In the genomic region with DNA sequence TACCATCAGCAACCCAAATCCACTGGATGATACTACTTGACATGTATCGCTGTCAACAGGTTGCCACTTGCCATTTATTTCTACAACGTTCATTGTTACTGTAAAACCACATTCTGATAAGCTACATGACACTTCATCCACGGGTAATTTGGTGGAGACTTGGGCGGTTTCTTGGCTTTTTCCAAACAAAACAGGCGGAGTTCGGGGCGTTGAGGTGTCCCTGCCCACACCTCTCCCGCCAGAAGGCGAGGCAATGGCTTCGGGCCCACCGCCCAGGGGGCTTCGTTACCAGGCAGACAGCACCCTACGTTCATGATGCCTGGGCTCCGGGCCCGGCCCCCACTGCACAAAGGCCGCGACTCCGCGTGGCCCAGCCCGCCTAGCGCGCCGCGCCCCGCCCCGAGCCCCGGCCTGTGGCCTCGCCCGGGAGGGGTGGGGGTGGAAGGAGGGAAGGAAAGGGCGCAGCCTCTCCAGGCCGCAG, we compare ENCODE assay signal across 8 mouse cellular contexts. TPM values are rescaled to one million over a fixed set of nuclear protein-coding genes. Genes with fewer than 3 reads are reported as not detected.
DNase-seq lines count a peak whose midpoint lies in the region; ATAC-seq lines count a peak whose summit lies in the region.

No protein-coding gene starts in this region.

- peak overlapping the region; percentile 97 for H3K4me3 ChIP-seq in heart, embryonic 10.5 days
- peak overlapping the region; percentile 93 for H3K4me3 ChIP-seq in forebrain, embryonic 14.5 days (ENCODE audit: low read depth, low read length)
- H3K4me3 ChIP-seq in limb, embryonic 10.5 days, result peak overlapping the region; percentile 93

- 2% methylated on average over 30 of the region's 31 CpGs for WGBS in heart, embryonic 10.5 days
- WGBS in forebrain, embryonic 14.5 days, result 1% methylated on average over 29 of the region's 31 CpGs
- under 1% methylated on average over 31 of the region's 31 CpGs for WGBS in limb, embryonic 10.5 days

- no peaks in the 10 kb centered on the region for H3K27me3 ChIP-seq in heart, embryonic 10.5 days (ENCODE audit: insufficient read depth, poor library complexity, severe bottlenecking)
- no peaks in the 10 kb centered on the region for H3K27me3 ChIP-seq in forebrain, embryonic 14.5 days (replicated peaks; ENCODE audit: control insufficient read depth, insufficient read depth, low read length)
- H3K27me3 ChIP-seq in limb, embryonic 10.5 days (ENCODE audit: low read depth, poor library complexity, severe bottlenecking), result no peaks in the 10 kb centered on the region

- H3K27ac ChIP-seq in heart, embryonic 10.5 days, result peak overlapping the region; percentile 99
- peak overlapping the region; percentile 85 for H3K27ac ChIP-seq in forebrain, embryonic 14.5 days (ENCODE audit: low read depth, low read length)
- peak overlapping the region; percentile 98 for H3K27ac ChIP-seq in limb, embryonic 10.5 days

- peaks cover 30% of the 10 kb centered on the region for H3K4me1 ChIP-seq in heart, embryonic 10.5 days
- H3K4me1 ChIP-seq in forebrain, embryonic 14.5 days (ENCODE audit: control insufficient read depth, insufficient read depth, low read length), result peaks cover 22% of the 10 kb centered on the region
- peaks cover 22% of the 10 kb centered on the region for H3K4me1 ChIP-seq in limb, embryonic 10.5 days

- no peak for DNase-seq in heart, embryonic 10.5 days (ENCODE audit: low spot score)
- no peak for DNase-seq in heart, postnatal 25 days (ENCODE audit: low spot score)
- DNase-seq in urinary bladder, postnatal 14 days (ENCODE audit: low spot score), result peak; percentile 80
- DNase-seq in urinary bladder, postnatal 36 days (ENCODE audit: low spot score in 2 of 2), result no peak
- DNase-seq in forebrain, embryonic 14.5 days (ENCODE audit: low spot score), result peak; percentile 63
- no peak for DNase-seq in limb, embryonic 10.5 days (ENCODE audit: low spot score)
- no peak for DNase-seq in cerebellum, postnatal 25 days

- intact Hi-C loops in heart, postnatal 25 days (cut with DNase I), result loop anchor here (5.0 to 10.0 kb wide), 2 partner anchors 36 to 126 kb away; no protein-coding TSS in a partner anchor

- peak overlapping the region; percentile 97 for H3K9ac ChIP-seq in forebrain, embryonic 14.5 days (ENCODE audit: low read length)

- no peaks in the 10 kb centered on the region for H3K9me3 ChIP-seq in heart, embryonic 10.5 days
- no peaks in the 10 kb centered on the region for H3K9me3 ChIP-seq in forebrain, embryonic 14.5 days (replicated peaks; ENCODE audit: control insufficient read depth, low read length)
- no peaks in the 10 kb centered on the region for H3K9me3 ChIP-seq in limb, embryonic 10.5 days (replicated peaks)

- peak overlapping the region; percentile 75 for H3K4me2 ChIP-seq in forebrain, embryonic 14.5 days (ENCODE audit: low read length)

- ATAC-seq in forebrain, embryonic 14.5 days, result peak; percentile 81
- ATAC-seq in megakaryocyte-erythroid progenitor cell, adult 5-6 weeks (replicated peaks; ENCODE audit: low FRiP score, low TSS enrichment, poor library complexity, severe bottlenecking), result peak; percentile 50

- peaks cover 32% of the 10 kb centered on the region for H3K36me3 ChIP-seq in heart, embryonic 10.5 days
- peaks cover 31% of the 10 kb centered on the region for H3K36me3 ChIP-seq in forebrain, embryonic 14.5 days (ENCODE audit: control insufficient read depth, insufficient read depth, low read length)
- H3K36me3 ChIP-seq in limb, embryonic 10.5 days, result peaks cover 46% of the 10 kb centered on the region

RNA-seq across cellular contexts. Expression of a gene that starts 0.4 kb away (rescaled TPM):
- polyA plus RNA-seq in heart, embryonic 10.5 days (2016; fragmentation: Nextera tagmentation; extraction: Ambion mirVana), result 25.4 and 30.0 TPM in 2 replicates
- 10 to 100 TPM; 13.8 to 15.4 TPM for total RNA-seq in heart, postnatal 25 days (2021)
- polyA plus RNA-seq in forebrain, embryonic 14.5 days (2014; fragmentation: Nextera tagmentation; extraction: Ambion mirVana), result 26.3 and 31.3 TPM in 2 replicates
- polyA plus RNA-seq in limb, embryonic 10.5 days (2016; fragmentation: Nextera tagmentation; extraction: Ambion mirVana), result 46.5 and 51.3 TPM in 2 replicates
- total RNA-seq in megakaryocyte-erythroid progenitor cell, adult 5-6 weeks (2014; fragmentation: Nextera tagmentation), result 77.7 and 78.5 TPM in 2 replicates
- 47.5 and 78.3 TPM in 2 replicates for total RNA-seq in megakaryocyte-erythroid progenitor cell, adult 5-6 weeks (2017)

RNA-seq across cellular contexts. Expression of a gene that starts 30.5 kb away (rescaled TPM):
- polyA plus RNA-seq in heart, embryonic 10.5 days (2016; fragmentation: Nextera tagmentation; extraction: Ambion mirVana), result 1.4 and 4.0 TPM in 2 replicates
- total RNA-seq in heart, postnatal 25 days (2021), result not detected
- 1.8 TPM in 1 of 2 replicates, not detected in the other for polyA plus RNA-seq in forebrain, embryonic 14.5 days (2014; fragmentation: Nextera tagmentation; extraction: Ambion mirVana)
- polyA plus RNA-seq in limb, embryonic 10.5 days (2016; fragmentation: Nextera tagmentation; extraction: Ambion mirVana), result 2.5 TPM in 1 of 2 replicates, not detected in the other
- total RNA-seq in megakaryocyte-erythroid progenitor cell, adult 5-6 weeks (2014; fragmentation: Nextera tagmentation), result not detected in 2 replicates
- total RNA-seq in megakaryocyte-erythroid progenitor cell, adult 5-6 weeks (2017), result 0.47 TPM in 1 of 2 replicates, not detected in the other

RNA-seq across cellular contexts. Expression of a gene that starts 40.1 kb away (rescaled TPM):
- polyA plus RNA-seq in heart, embryonic 10.5 days (2016; fragmentation: Nextera tagmentation; extraction: Ambion mirVana), result 601 and 873 TPM in 2 replicates
- total RNA-seq in heart, postnatal 25 days (2021), result 10 to 100 TPM; 42.7 to 43.0 TPM
- polyA plus RNA-seq in forebrain, embryonic 14.5 days (2014; fragmentation: Nextera tagmentation; extraction: Ambion mirVana), result 527 and 537 TPM in 2 replicates
- polyA plus RNA-seq in limb, embryonic 10.5 days (2016; fragmentation: Nextera tagmentation; extraction: Ambion mirVana), result 1,185 and 1,368 TPM in 2 replicates
- 485 and 544 TPM in 2 replicates for total RNA-seq in megakaryocyte-erythroid progenitor cell, adult 5-6 weeks (2014; fragmentation: Nextera tagmentation)
- 572 and 765 TPM in 2 replicates for total RNA-seq in megakaryocyte-erythroid progenitor cell, adult 5-6 weeks (2017)

RNA-seq across cellular contexts. Expression of a gene that starts 40.1 kb away (rescaled TPM):
- 83.3 and 111 TPM in 2 replicates for polyA plus RNA-seq in heart, embryonic 10.5 days (2016; fragmentation: Nextera tagmentation; extraction: Ambion mirVana)
- total RNA-seq in heart, postnatal 25 days (2021), result 10 to 100 TPM; 21.5 to 22.5 TPM
- polyA plus RNA-seq in forebrain, embryonic 14.5 days (2014; fragmentation: Nextera tagmentation; extraction: Ambion mirVana), result 95.0 and 95.4 TPM in 2 replicates
- 118 and 122 TPM in 2 replicates for polyA plus RNA-seq in limb, embryonic 10.5 days (2016; fragmentation: Nextera tagmentation; extraction: Ambion mirVana)
- total RNA-seq in megakaryocyte-erythroid progenitor cell, adult 5-6 weeks (2014; fragmentation: Nextera tagmentation), result 162 and 237 TPM in 2 replicates
- total RNA-seq in megakaryocyte-erythroid progenitor cell, adult 5-6 weeks (2017), result 56.6 and 73.7 TPM in 2 replicates

RNA-seq across cellular contexts. Expression of a gene that starts 53.7 kb away (rescaled TPM):
- polyA plus RNA-seq in heart, embryonic 10.5 days (2016; fragmentation: Nextera tagmentation; extraction: Ambion mirVana), result 21.2 and 27.5 TPM in 2 replicates
- 10 to 100 TPM; 22.4 to 24.1 TPM for total RNA-seq in heart, postnatal 25 days (2021)
- 5.9 and 10.2 TPM in 2 replicates for polyA plus RNA-seq in forebrain, embryonic 14.5 days (2014; fragmentation: Nextera tagmentation; extraction: Ambion mirVana)
- polyA plus RNA-seq in limb, embryonic 10.5 days (2016; fragmentation: Nextera tagmentation; extraction: Ambion mirVana), result 14.1 and 16.7 TPM in 2 replicates
- 3.1 and 4.8 TPM in 2 replicates for total RNA-seq in megakaryocyte-erythroid progenitor cell, adult 5-6 weeks (2014; fragmentation: Nextera tagmentation)
- total RNA-seq in megakaryocyte-erythroid progenitor cell, adult 5-6 weeks (2017), result 0.56 and 4.5 TPM in 2 replicates

Comparison
In these comparisons a context has a peak if more than half of its experiments do, and no peak if none do; other contexts are left out.
1. DNase-seq: peak in urinary bladder, postnatal 14 days (single experiment) and forebrain, embryonic 14.5 days (single experiment); none in heart, embryonic 10.5 days (single experiment), heart, postnatal 25 days (single experiment), urinary bladder, postnatal 36 days (0 of 2), limb, embryonic 10.5 days (single experiment) and cerebellum, postnatal 25 days (0 of 2).
2. Peak in every context shown above with its lines, with median percentiles within 50 percentile points of each other: H3K27ac ChIP-seq and H3K4me3 ChIP-seq.